Mouse (Mus musculus) lung, adult 2 months (tissue): Measurements from ENCODE around the gene Brinp2. TPM values are rescaled to one million over a fixed set of nuclear protein-coding genes. Genes with fewer than 3 reads are reported as not detected.

Experiments
- DNase-seq: peaks from one replicate; pipeline ENCODE4 v3.0.0; 2022
- H3K4me1 ChIP-seq: fragments of 200-500 bp; 2 replicates; pipeline ENCODE4 v1.6.1; 2011; ENCODE audit warnings: low read length; ENCODE audit not compliant: control insufficient read depth, insufficient read depth
- H3K4me3 ChIP-seq: fragments of 200-500 bp; replicated peaks from 2 replicates; pipeline ENCODE3; 2011; ENCODE audit warnings: low read depth, mild to moderate bottlenecking, control low read depth, low read length; ENCODE audit errors: extremely low read depth
- CTCF ChIP-seq: fragments of 200-500 bp; IDR thresholded peaks from 2 replicates; pipeline ENCODE4 v1.5.1; 2011; ENCODE audit warnings: mild to moderate bottlenecking, low read length, control low read depth; ENCODE audit not compliant: insufficient read depth
- POLR2A ChIP-seq: fragments of 200-500 bp; IDR thresholded peaks from 2 replicates; pipeline ENCODE4 v1.6.1; 2011; ENCODE audit warnings: low read depth, mild to moderate bottlenecking, control low read depth, low read length, borderline replicate concordance; ENCODE audit errors: extremely low read depth
- WGBS: fragments of 180-500 bp; shearing (Covaris S2); methylation state at CpG from one replicate; pipeline ENCODE4 v1.1.7; 2018; 5-methylcytosine and 5-hydroxymethylcytosine counted together
- polyA plus RNA-seq: library from polyadenylated mRNA; depleted of rRNA; stranded (reverse); fragments of >200 nt; gene quantifications from 2 replicates; pipeline ENCODE4 v1.2.3, GENCODE M21; 2012; rRNA removed

Brinp2 gene
- polyA plus RNA-seq, result 0.11 and 0.22 TPM in 2 replicates

- H3K4me1 ChIP-seq, result no peaks in the 10 kb centered on the region; the same call in 1 of the 2 replicates
- WGBS, result 1% methylated on average over 30 of the region's 30 CpGs
- H3K4me3 ChIP-seq, result peak within 1 kb of the TSS; percentile 16
- no peak for TF ChIP-seq POLR2A
- TF ChIP-seq CTCF, result no peak
- peak; percentile 28 for DNase-seq
Observed at GRCm38 (mm10) chr1:158356051-158356461, at the start of gene Brinp2. Gene Brinp2 (minus strand): TSS chr1:158356326.

GRCm38 (mm10) chr1:158400898-158401297 is 44.8 kb upstream of the Brinp2 start:
- Histone ChIP-seq H3K4me1 (no peaks in the 10 kb centered on the region), H3K4me3 (no peak overlapping the region)
- WGBS, result 56% methylated on average over 2 of the region's 2 CpGs
- DNase-seq, result no peak
- no peak for TF ChIP-seq POLR2A
- TF ChIP-seq CTCF, result no peak

GRCm38 (mm10) chr1:158397058-158397457 is 40.9 kb upstream of the Brinp2 start:
- no peak overlapping the region for H3K4me3 ChIP-seq
- no peaks in the 10 kb centered on the region for H3K4me1 ChIP-seq
- WGBS, result 81% methylated on average over 2 of the region's 2 CpGs
- TF ChIP-seq CTCF (no peak), POLR2A (no peak)
- DNase-seq, result no peak

GRCm38 (mm10) chr1:158390693-158391092 is 34.6 kb upstream of the Brinp2 start:
- H3K4me3 ChIP-seq, result no peak overlapping the region
- DNase-seq, result no peak
- TF ChIP-seq CTCF (no peak), POLR2A (no peak)
- 61% methylated on average over 4 of the region's 4 CpGs for WGBS
- no peaks in the 10 kb centered on the region for H3K4me1 ChIP-seq

- 83% methylated on average over 4 of the region's 4 CpGs for WGBS
- DNase-seq, result no peak
- Histone ChIP-seq H3K4me1 (no peaks in the 10 kb centered on the region), H3K4me3 (no peak overlapping the region)
- TF ChIP-seq CTCF (no peak), POLR2A (no peak)
Observed at GRCm38 (mm10) chr1:158388995-158389394, 32.9 kb upstream of the Brinp2 start.

- DNase-seq, result no peak
- Histone ChIP-seq H3K4me1 (no peaks in the 10 kb centered on the region), H3K4me3 (no peak overlapping the region)
- WGBS, result 16% methylated on average over 3 of the region's 3 CpGs
- TF ChIP-seq POLR2A (no peak), CTCF (no peak)
Observed at GRCm38 (mm10) chr1:158386781-158387180, 30.7 kb upstream of the Brinp2 start.

GRCm38 (mm10) chr1:158385311-158385710 is 29.2 kb upstream of the Brinp2 start:
- Histone ChIP-seq H3K4me3 (no peak overlapping the region), H3K4me1 (no peaks in the 10 kb centered on the region)
- no peak for TF ChIP-seq POLR2A
- no peak for TF ChIP-seq CTCF
- 78% methylated on average over 2 of the region's 2 CpGs for WGBS
- no peak for DNase-seq

- TF ChIP-seq POLR2A (no peak), CTCF (no peak)
- no peak overlapping the region for H3K4me3 ChIP-seq
- no peak for DNase-seq
- no peaks in the 10 kb centered on the region for H3K4me1 ChIP-seq
- WGBS, result 82% methylated on average over 3 of the region's 3 CpGs
Observed at GRCm38 (mm10) chr1:158383210-158383609, 27.1 kb upstream of the Brinp2 start.

- no peaks in the 10 kb centered on the region for H3K4me1 ChIP-seq
- 72% methylated on average over 6 of the region's 6 CpGs for WGBS
- no peak for DNase-seq
- no peak for TF ChIP-seq CTCF
- TF ChIP-seq POLR2A, result no peak
- no peak overlapping the region for H3K4me3 ChIP-seq
Observed at GRCm38 (mm10) chr1:158382277-158382676, 26.2 kb upstream of the Brinp2 start.

- no peak for DNase-seq
- Histone ChIP-seq H3K4me3 (no peak overlapping the region), H3K4me1 (no peaks in the 10 kb centered on the region)
- TF ChIP-seq CTCF, result no peak
- no peak for TF ChIP-seq POLR2A
- 38% methylated on average over 1 of the region's 1 CpGs for WGBS
Observed at GRCm38 (mm10) chr1:158364461-158364860, 8.3 kb upstream of the Brinp2 start.
